Mouse (Mus musculus): ENCODE data around the gene Blcap. TPM values are rescaled to one million over a fixed set of nuclear protein-coding genes. Genes with fewer than 3 reads are reported as not detected.
A peak's percentile ranks its signal among the peaks of the same experiment; 100 is the strongest.

The Blcap gene
- total and polyA plus RNA-seq, 2 experiments from 2014 or later = 307 to 394 TPM

GRCm38 (mm10) chr2:157558520-157558919, 12.6 kb downstream of the Blcap start:
- H3K27ac ChIP-seq (ENCODE audit: low read depth, low read length) = peak overlapping the region; percentile 88
- peak; percentile 79 for TF ChIP-seq CTCF (IDR thresholded peaks at IDR 0.05)
- peaks cover 16% of the 10 kb centered on the region for H3K36me3 ChIP-seq (ENCODE audit: insufficient read depth, low read length)
- ATAC-seq (ENCODE audit: low FRiP score) = no peak; the same call in 1 of the 2 replicates
- no peak overlapping the region for H3K9ac ChIP-seq (replicated peaks; ENCODE audit: low read length, poor library complexity, severe bottlenecking)
- H3K4me3 ChIP-seq (ENCODE audit: low read depth, low read length) = no peak overlapping the region
- 0 out of 2 replicates have a peak overlapping the region, but pooled peaks have one; percentile 61 for H3K4me2 ChIP-seq (ENCODE audit: low read depth, low read length, poor library complexity, severe bottlenecking)
- H3K27me3 ChIP-seq (ENCODE audit: insufficient read depth, low read length) = no peaks in the 10 kb centered on the region
- peaks cover 1% of the 10 kb centered on the region; the same call in 1 of the 2 replicates for H3K4me1 ChIP-seq (ENCODE audit: insufficient read depth, low read length)
- 56% methylated on average over 6 of the region's 6 CpGs for WGBS
- 0 out of 2 replicates have a peak, but pooled peaks cover 6% of the 10 kb centered on the region for H3K9me3 ChIP-seq (ENCODE audit: low read length)
- DNase-seq (ENCODE audit: low spot score) = peak; percentile 74

- H3K4me1 ChIP-seq (ENCODE audit: insufficient read depth, low read length) = no peaks in the 10 kb centered on the region
- no peak overlapping the region for H3K4me2 ChIP-seq (ENCODE audit: low read depth, low read length, poor library complexity, severe bottlenecking)
- no peak for ATAC-seq (ENCODE audit: low FRiP score)
- TF ChIP-seq CTCF (IDR thresholded peaks at IDR 0.05) = no peak
- 0 out of 2 replicates have a peak, but pooled peaks cover 6% of the 10 kb centered on the region for H3K9me3 ChIP-seq (ENCODE audit: low read length)
- peaks cover 16% of the 10 kb centered on the region for H3K36me3 ChIP-seq (ENCODE audit: insufficient read depth, low read length)
- 63% methylated on average over 9 of the region's 9 CpGs for WGBS
- H3K27me3 ChIP-seq (ENCODE audit: insufficient read depth, low read length) = no peaks in the 10 kb centered on the region
- no peak for DNase-seq (ENCODE audit: low spot score)
- H3K9ac ChIP-seq (replicated peaks; ENCODE audit: low read length, poor library complexity, severe bottlenecking) = no peak overlapping the region
- H3K27ac ChIP-seq (ENCODE audit: low read depth, low read length) = peak overlapping the region; percentile 57; the same call in 1 of the 2 replicates
- H3K4me3 ChIP-seq (ENCODE audit: low read depth, low read length) = no peak overlapping the region
Observed at GRCm38 (mm10) chr2:157558051-157558450, 13.0 kb downstream of the Blcap start.

GRCm38 (mm10) chr2:157556074-157556698, 14.9 kb downstream of the Blcap start:
- DNase-seq (ENCODE audit: low spot score) (no peak), ATAC-seq (ENCODE audit: low FRiP score) (no peak)
- Histone ChIP-seq H3K4me1 (ENCODE audit: insufficient read depth, low read length) (no peaks in the 10 kb centered on the region; the same call in 1 of the 2 replicates), H3K9ac (replicated peaks; ENCODE audit: low read length, poor library complexity, severe bottlenecking) (no peak overlapping the region), H3K9me3 (ENCODE audit: low read length) (0 out of 2 replicates have a peak, but pooled peaks cover 6% of the 10 kb centered on the region), H3K4me2 (ENCODE audit: low read depth, low read length, poor library complexity, severe bottlenecking) (no peak overlapping the region), H3K36me3 (ENCODE audit: insufficient read depth, low read length) (peaks cover 8% of the 10 kb centered on the region), H3K27ac (ENCODE audit: low read depth, low read length) (peak overlapping the region; percentile 47; the same call in 1 of the 2 replicates), H3K27me3 (ENCODE audit: insufficient read depth, low read length) (no peaks in the 10 kb centered on the region), H3K4me3 (ENCODE audit: low read depth, low read length) (no peak overlapping the region)
- 69% methylated on average over 5 of the region's 5 CpGs for WGBS
- no peak for TF ChIP-seq CTCF (IDR thresholded peaks at IDR 0.05)

GRCm38 (mm10) chr2:157552158-157552886, 18.8 kb downstream of the Blcap start:
- ATAC-seq (ENCODE audit: low FRiP score) = no peak
- WGBS = 62% methylated on average over 10 of the region's 10 CpGs

GRCm38 (mm10) chr2:157550292-157550691, 20.8 kb downstream of the Blcap start:
- H3K4me2 ChIP-seq (ENCODE audit: low read depth, low read length, poor library complexity, severe bottlenecking) = no peak overlapping the region
- 77% methylated on average over 4 of the region's 4 CpGs for WGBS

More at GRCm38 (mm10) chr2:157552158-157552886, 18.8 kb downstream of the Blcap start:
- Histone ChIP-seq H3K9me3 (ENCODE audit: low read length) (no peaks in the 10 kb centered on the region), H3K4me1 (ENCODE audit: insufficient read depth, low read length) (no peaks in the 10 kb centered on the region; the same call in none of the 2 replicates), H3K4me2 (ENCODE audit: low read depth, low read length, poor library complexity, severe bottlenecking) (no peak overlapping the region), H3K9ac (replicated peaks; ENCODE audit: low read length, poor library complexity, severe bottlenecking) (no peak overlapping the region; the same call in 1 of the 2 replicates), H3K27me3 (ENCODE audit: insufficient read depth, low read length) (no peaks in the 10 kb centered on the region), H3K36me3 (ENCODE audit: insufficient read depth, low read length) (peaks cover 7% of the 10 kb centered on the region; the same call in 1 of the 2 replicates), H3K4me3 (ENCODE audit: low read depth, low read length) (no peak overlapping the region), H3K27ac (ENCODE audit: low read depth, low read length) (no peak overlapping the region)
- TF ChIP-seq CTCF (IDR thresholded peaks at IDR 0.05) = no peak
- DNase-seq (ENCODE audit: low spot score) = no peak

GRCm38 (mm10) chr2:157546686-157547085, 24.4 kb downstream of the Blcap start:
- DNase-seq (ENCODE audit: low spot score) (peak; percentile 53), ATAC-seq (ENCODE audit: low FRiP score) (no peak)
- no peak for TF ChIP-seq CTCF (IDR thresholded peaks at IDR 0.05)
- Histone ChIP-seq H3K9me3 (ENCODE audit: low read length) (no peaks in the 10 kb centered on the region), H3K27me3 (ENCODE audit: insufficient read depth, low read length) (no peaks in the 10 kb centered on the region), H3K27ac (ENCODE audit: low read depth, low read length) (peak overlapping the region; percentile 71), H3K4me2 (ENCODE audit: low read depth, low read length, poor library complexity, severe bottlenecking) (no peak overlapping the region), H3K4me1 (ENCODE audit: insufficient read depth, low read length) (peaks cover 22% of the 10 kb centered on the region), H3K9ac (replicated peaks; ENCODE audit: low read length, poor library complexity, severe bottlenecking) (no peak overlapping the region), H3K36me3 (ENCODE audit: insufficient read depth, low read length) (peaks cover 8% of the 10 kb centered on the region), H3K4me3 (ENCODE audit: low read depth, low read length) (no peak overlapping the region)

More at GRCm38 (mm10) chr2:157550292-157550691, 20.8 kb downstream of the Blcap start:
- H3K27ac ChIP-seq (ENCODE audit: low read depth, low read length) = no peak overlapping the region
- H3K36me3 ChIP-seq (ENCODE audit: insufficient read depth, low read length) = peaks cover 5% of the 10 kb centered on the region; the same call in 1 of the 2 replicates
- H3K9ac ChIP-seq (replicated peaks; ENCODE audit: low read length, poor library complexity, severe bottlenecking) = no peak overlapping the region
- no peak for DNase-seq (ENCODE audit: low spot score)
- no peaks in the 10 kb centered on the region for H3K27me3 ChIP-seq (ENCODE audit: insufficient read depth, low read length)
- peaks cover 9% of the 10 kb centered on the region for H3K4me1 ChIP-seq (ENCODE audit: insufficient read depth, low read length)
- H3K9me3 ChIP-seq (ENCODE audit: low read length) = no peaks in the 10 kb centered on the region
- no peak overlapping the region for H3K4me3 ChIP-seq (ENCODE audit: low read depth, low read length)
- no peak for TF ChIP-seq CTCF (IDR thresholded peaks at IDR 0.05)
- no peak for ATAC-seq (ENCODE audit: low FRiP score)

All from midbrain, postnatal 0 days (tissue).